Mouse (Mus musculus): Measurements from ENCODE around the gene Traf5. TPM values are rescaled to one million over a fixed set of nuclear protein-coding genes. Genes with fewer than 3 reads are reported as not detected.

The Traf5 gene
- total and polyA plus RNA-seq, 2 experiments from 2014 or later, result 1.6 to 2.0 TPM

- Histone ChIP-seq H3K4me1 (ENCODE audit: insufficient read depth, low read length) (peaks cover 4% of the 10 kb centered on the region; the same call in 1 of the 2 replicates), H3K27me3 (ENCODE audit: insufficient read depth, low read length) (no peaks in the 10 kb centered on the region), H3K27ac (ENCODE audit: low read depth, low read length) (peak overlapping the region; percentile 98), H3K4me3 (ENCODE audit: low read depth, low read length) (peak overlapping the region; percentile 61), H3K4me2 (ENCODE audit: low read depth, low read length, poor library complexity, severe bottlenecking) (peak overlapping the region; percentile 85), H3K9ac (replicated peaks; ENCODE audit: low read length, poor library complexity, severe bottlenecking) (peak overlapping the region; percentile 91), H3K36me3 (ENCODE audit: insufficient read depth, low read length) (no peaks in the 10 kb centered on the region), H3K9me3 (ENCODE audit: low read length) (no peaks in the 10 kb centered on the region)
- TF ChIP-seq CTCF (IDR thresholded peaks at IDR 0.05), result peak; percentile 1
- DNase-seq (ENCODE audit: low spot score) (peak; percentile 90), ATAC-seq (ENCODE audit: low FRiP score) (peak; percentile 84)
- WGBS, result under 1% methylated on average over 50 of the region's 55 CpGs
These were observed 44.4 kb upstream of the Traf5 start for GRCm38 (mm10) chr1:192136561-192137290.

GRCm38 (mm10) chr1:192130202-192130601 is 37.8 kb upstream of the Traf5 start:
- H3K4me1 ChIP-seq (ENCODE audit: insufficient read depth, low read length), result no peaks in the 10 kb centered on the region
- no peak overlapping the region for H3K4me3 ChIP-seq (ENCODE audit: low read depth, low read length)
- no peak overlapping the region for H3K27ac ChIP-seq (ENCODE audit: low read depth, low read length)
- ATAC-seq (ENCODE audit: low FRiP score) (no peak), DNase-seq (ENCODE audit: low spot score) (no peak)
- no peak for TF ChIP-seq CTCF (IDR thresholded peaks at IDR 0.05)
- 100% methylated on average over 1 of the region's 1 CpGs for WGBS
- H3K36me3 ChIP-seq (ENCODE audit: insufficient read depth, low read length), result peaks cover 8% of the 10 kb centered on the region; the same call in 1 of the 2 replicates
- no peak overlapping the region for H3K4me2 ChIP-seq (ENCODE audit: low read depth, low read length, poor library complexity, severe bottlenecking)
- H3K9me3 ChIP-seq (ENCODE audit: low read length), result no peaks in the 10 kb centered on the region
- no peaks in the 10 kb centered on the region for H3K27me3 ChIP-seq (ENCODE audit: insufficient read depth, low read length)
- H3K9ac ChIP-seq (replicated peaks; ENCODE audit: low read length, poor library complexity, severe bottlenecking), result no peak overlapping the region

GRCm38 (mm10) chr1:192128343-192128742 is 36.0 kb upstream of the Traf5 start:
- Histone ChIP-seq H3K4me2 (ENCODE audit: low read depth, low read length, poor library complexity, severe bottlenecking) (no peak overlapping the region), H3K4me3 (ENCODE audit: low read depth, low read length) (no peak overlapping the region), H3K27ac (ENCODE audit: low read depth, low read length) (no peak overlapping the region), H3K36me3 (ENCODE audit: insufficient read depth, low read length) (peaks cover 25% of the 10 kb centered on the region), H3K27me3 (ENCODE audit: insufficient read depth, low read length) (no peaks in the 10 kb centered on the region), H3K9ac (replicated peaks; ENCODE audit: low read length, poor library complexity, severe bottlenecking) (no peak overlapping the region), H3K9me3 (ENCODE audit: low read length) (no peaks in the 10 kb centered on the region), H3K4me1 (ENCODE audit: insufficient read depth, low read length) (no peaks in the 10 kb centered on the region)
- 85% methylated on average over 8 of the region's 8 CpGs for WGBS
- ATAC-seq (ENCODE audit: low FRiP score) (no peak), DNase-seq (ENCODE audit: low spot score) (no peak)
- no peak for TF ChIP-seq CTCF (IDR thresholded peaks at IDR 0.05)

- Histone ChIP-seq H3K4me2 (ENCODE audit: low read depth, low read length, poor library complexity, severe bottlenecking) (no peak overlapping the region), H3K27ac (ENCODE audit: low read depth, low read length) (no peak overlapping the region), H3K9me3 (ENCODE audit: low read length) (no peaks in the 10 kb centered on the region), H3K4me1 (ENCODE audit: insufficient read depth, low read length) (no peaks in the 10 kb centered on the region), H3K4me3 (ENCODE audit: low read depth, low read length) (no peak overlapping the region), H3K27me3 (ENCODE audit: insufficient read depth, low read length) (no peaks in the 10 kb centered on the region), H3K36me3 (ENCODE audit: insufficient read depth, low read length) (peaks cover 39% of the 10 kb centered on the region), H3K9ac (replicated peaks; ENCODE audit: low read length, poor library complexity, severe bottlenecking) (no peak overlapping the region)
- no peak for TF ChIP-seq CTCF (IDR thresholded peaks at IDR 0.05)
- DNase-seq (ENCODE audit: low spot score) (no peak), ATAC-seq (ENCODE audit: low FRiP score) (no peak)
- 89% methylated on average over 6 of the region's 6 CpGs for WGBS
These were observed 33.4 kb upstream of the Traf5 start for GRCm38 (mm10) chr1:192125761-192126160.

- WGBS, result 92% methylated on average over 6 of the region's 6 CpGs
- H3K36me3 ChIP-seq (ENCODE audit: insufficient read depth, low read length), result peaks cover 53% of the 10 kb centered on the region
These were observed 23.9 kb upstream of the Traf5 start for GRCm38 (mm10) chr1:192116262-192116661.

GRCm38 (mm10) chr1:192115378-192115777 is 23.0 kb upstream of the Traf5 start:
- ATAC-seq (ENCODE audit: low FRiP score) (no peak), DNase-seq (ENCODE audit: low spot score) (no peak)
- peaks cover 53% of the 10 kb centered on the region for H3K36me3 ChIP-seq (ENCODE audit: insufficient read depth, low read length)
- TF ChIP-seq CTCF (IDR thresholded peaks at IDR 0.05), result no peak
- no peak overlapping the region for H3K9ac ChIP-seq (replicated peaks; ENCODE audit: low read length, poor library complexity, severe bottlenecking)
- H3K4me1 ChIP-seq (ENCODE audit: insufficient read depth, low read length), result no peaks in the 10 kb centered on the region
- no peaks in the 10 kb centered on the region for H3K27me3 ChIP-seq (ENCODE audit: insufficient read depth, low read length)
- WGBS, result 96% methylated on average over 1 of the region's 1 CpGs
- H3K9me3 ChIP-seq (ENCODE audit: low read length), result no peaks in the 10 kb centered on the region
- H3K4me2 ChIP-seq (ENCODE audit: low read depth, low read length, poor library complexity, severe bottlenecking), result no peak overlapping the region
- H3K4me3 ChIP-seq (ENCODE audit: low read depth, low read length), result no peak overlapping the region
- no peak overlapping the region for H3K27ac ChIP-seq (ENCODE audit: low read depth, low read length)

More at GRCm38 (mm10) chr1:192116262-192116661, 23.9 kb upstream of the Traf5 start:
- H3K27me3 ChIP-seq (ENCODE audit: insufficient read depth, low read length), result no peaks in the 10 kb centered on the region
- DNase-seq (ENCODE audit: low spot score) (no peak), ATAC-seq (ENCODE audit: low FRiP score) (no peak)
- TF ChIP-seq CTCF (IDR thresholded peaks at IDR 0.05), result no peak
- no peak overlapping the region for H3K27ac ChIP-seq (ENCODE audit: low read depth, low read length)
- H3K9me3 ChIP-seq (ENCODE audit: low read length), result no peaks in the 10 kb centered on the region
- H3K9ac ChIP-seq (replicated peaks; ENCODE audit: low read length, poor library complexity, severe bottlenecking), result no peak overlapping the region
- no peak overlapping the region for H3K4me3 ChIP-seq (ENCODE audit: low read depth, low read length)
- H3K4me1 ChIP-seq (ENCODE audit: insufficient read depth, low read length), result no peaks in the 10 kb centered on the region
- no peak overlapping the region for H3K4me2 ChIP-seq (ENCODE audit: low read depth, low read length, poor library complexity, severe bottlenecking)
